Mouse (Mus musculus) hindbrain, embryonic 16.5 days (tissue): ENCODE results near the gene Pgs1. TPM values are rescaled to one million over a fixed set of nuclear protein-coding genes. Genes with fewer than 3 reads are reported as not detected.

ENCODE experiments used
- ATAC-seq: fragments of 200-750 bp; cut with Nextera tagmentation; 2 replicates; pipeline ENCODE4 v1.8.0; 2017; ENCODE audit warnings: moderate TSS enrichment, moderate library complexity
- H3K27ac ChIP-seq: fragments of 300-500 bp; sonication (generic); 2 replicates; pipeline ENCODE4 v1.5.1; 2014; ENCODE audit warnings: low read depth, mild to moderate bottlenecking, control low read depth, low read length, moderate library complexity
- H3K27me3 ChIP-seq: fragments of 300-500 bp; sonication (generic); replicated peaks from 2 replicates; pipeline ENCODE4 v1.6.1; 2014; ENCODE audit warnings: low read length; ENCODE audit not compliant: control insufficient read depth, insufficient read depth
- H3K36me3 ChIP-seq: fragments of 300-500 bp; sonication (generic); 2 replicates; pipeline ENCODE4 v1.6.1; 2014; ENCODE audit warnings: mild to moderate bottlenecking, low read length, moderate library complexity, mixed read lengths; ENCODE audit not compliant: control insufficient read depth, insufficient read depth
- H3K4me1 ChIP-seq: fragments of 300-500 bp; sonication (generic); 2 replicates; pipeline ENCODE4 v1.6.1; 2014; ENCODE audit warnings: low read depth, low read length; ENCODE audit not compliant: control insufficient read depth, insufficient read depth
- H3K4me2 ChIP-seq: fragments of 300-500 bp; sonication (generic); 2 replicates; pipeline ENCODE4 v1.6.1; 2014; ENCODE audit warnings: mild to moderate bottlenecking, low read length, control low read depth, moderate library complexity
- H3K4me3 ChIP-seq: fragments of 300-500 bp; sonication (generic); 2 replicates; pipeline ENCODE4 v1.5.1; 2014; ENCODE audit warnings: mild to moderate bottlenecking, low read length, control low read depth, moderate library complexity
- H3K9ac ChIP-seq: fragments of 300-500 bp; sonication (generic); 2 replicates; pipeline ENCODE4 v1.6.1; 2014; ENCODE audit warnings: low read depth, mild to moderate bottlenecking, control low read depth, low read length, moderate library complexity
- H3K9me3 ChIP-seq: fragments of 300-500 bp; sonication (generic); 2 replicates; pipeline ENCODE4 v1.6.1; 2014; ENCODE audit warnings: mild to moderate bottlenecking, low read length, moderate library complexity; ENCODE audit not compliant: control insufficient read depth
- WGBS: fragments of 180-500 bp; shearing (Covaris S2); extraction: QIAGEN DNeasy Blood & Tissue Kit; methylation state at CpG from one replicate; pipeline ENCODE4 v1.1.7; 2014; 5-methylcytosine and 5-hydroxymethylcytosine counted together
- polyA plus RNA-seq: library from polyadenylated mRNA; unstranded; fragments of >200 nt; fragmentation: Nextera tagmentation; extraction: Ambion mirVana; gene quantifications from 2 replicates; pipeline ENCODE4 v1.2.1, GENCODE M21; 2015

The Pgs1 gene
- polyA plus RNA-seq, 1 experiment from 2014 or later, result 68.4 TPM

DNA sequence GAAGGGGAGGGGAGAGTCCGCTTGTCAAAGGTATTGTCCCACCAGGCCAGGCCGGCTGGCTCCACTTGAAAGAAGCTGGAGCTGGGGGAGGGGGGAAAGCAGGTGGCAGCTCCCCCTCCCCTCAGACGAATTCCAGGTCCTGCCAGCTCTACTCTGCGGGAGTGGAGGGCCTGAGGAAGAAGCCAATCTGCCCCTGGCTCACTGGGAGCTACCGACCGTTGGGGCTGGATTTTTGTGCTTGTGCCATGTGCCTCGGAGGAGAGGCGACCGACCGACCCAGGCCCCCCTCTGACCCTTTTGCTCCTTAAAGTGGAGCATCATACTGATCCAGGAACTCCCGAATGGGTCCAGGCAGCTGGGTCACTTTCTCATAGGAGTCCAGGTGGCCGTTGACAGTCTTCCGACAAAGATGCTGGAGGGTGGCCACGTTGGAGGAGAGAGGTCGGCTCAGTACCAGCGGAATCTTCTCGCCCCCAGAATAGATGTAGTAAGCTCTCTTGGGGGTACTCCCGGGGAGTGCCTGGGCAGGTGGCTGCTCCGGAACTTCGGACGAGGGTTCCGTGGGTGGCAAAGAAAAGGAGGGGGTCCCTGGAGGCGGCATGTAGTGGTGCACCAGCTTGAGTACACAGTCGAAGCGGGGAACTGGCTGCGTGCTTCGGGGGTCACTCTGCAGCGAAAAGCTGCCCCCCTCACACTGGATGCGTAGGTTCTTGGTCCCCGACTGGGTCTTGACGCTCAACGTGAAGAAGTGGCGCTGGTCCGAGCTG, 18.7 kb upstream of the Pgs1 start:
- Histone ChIP-seq H3K27me3 (0 out of 2 replicates have a peak, but pooled peaks cover 2% of the 10 kb centered on the region), H3K4me3 (peak overlapping the region; percentile 52), H3K9ac (peak overlapping the region; percentile 71), H3K9me3 (no peaks in the 10 kb centered on the region), H3K27ac (peak overlapping the region; percentile 30; the same call in 1 of the 2 replicates), H3K36me3 (no peaks in the 10 kb centered on the region), H3K4me2 (peak overlapping the region; percentile 90), H3K4me1 (peaks cover 57% of the 10 kb centered on the region)
- ATAC-seq, result no peak
- WGBS, result 5% methylated on average over 34 of the region's 34 CpGs

DNA sequence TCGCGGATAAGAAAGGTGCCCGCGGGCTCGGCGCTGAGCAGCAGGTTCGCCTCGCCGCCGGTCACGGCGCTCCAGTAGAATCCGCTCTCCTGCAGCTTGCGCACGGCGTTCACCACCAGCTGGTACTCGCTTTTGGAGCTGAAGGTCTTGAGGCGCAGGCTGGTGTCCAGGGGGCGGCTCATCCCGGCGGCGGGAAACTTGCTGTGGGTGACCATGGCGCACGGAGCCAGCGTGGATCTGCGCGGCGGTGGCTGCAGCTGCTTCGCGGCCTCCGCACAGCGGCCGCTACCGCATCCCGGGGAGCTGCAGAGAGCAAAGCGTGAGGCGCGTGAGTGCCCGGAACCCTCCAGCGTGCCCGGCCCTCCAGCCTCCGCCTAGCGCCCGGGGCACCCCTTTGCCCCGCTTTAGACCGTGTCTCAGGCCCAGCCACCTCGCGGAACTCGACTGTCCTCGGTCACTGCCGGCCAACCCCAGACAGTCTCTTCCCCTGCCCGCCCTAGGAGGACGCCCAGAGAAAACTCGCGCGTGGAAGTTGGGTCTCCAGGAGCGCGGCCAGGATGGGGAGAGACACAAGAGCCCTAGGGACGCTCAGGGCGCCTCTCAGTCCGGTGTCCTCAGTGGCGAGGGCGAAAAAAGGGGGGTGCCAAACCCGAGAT, 17.9 kb upstream of the Pgs1 start:
- H3K4me3 ChIP-seq, result peak overlapping the region; percentile 52
- H3K9me3 ChIP-seq, result no peaks in the 10 kb centered on the region
- no peaks in the 10 kb centered on the region for H3K36me3 ChIP-seq
- WGBS, result under 1% methylated on average over 54 of the region's 64 CpGs
- H3K4me1 ChIP-seq, result peaks cover 50% of the 10 kb centered on the region
- H3K27me3 ChIP-seq, result peaks cover 7% of the 10 kb centered on the region; the same call in 1 of the 2 replicates
- peak overlapping the region; percentile 90 for H3K4me2 ChIP-seq
- H3K9ac ChIP-seq, result peak overlapping the region; percentile 71
- no peak for ATAC-seq
- peak overlapping the region; percentile 30; the same call in 1 of the 2 replicates for H3K27ac ChIP-seq

DNA sequence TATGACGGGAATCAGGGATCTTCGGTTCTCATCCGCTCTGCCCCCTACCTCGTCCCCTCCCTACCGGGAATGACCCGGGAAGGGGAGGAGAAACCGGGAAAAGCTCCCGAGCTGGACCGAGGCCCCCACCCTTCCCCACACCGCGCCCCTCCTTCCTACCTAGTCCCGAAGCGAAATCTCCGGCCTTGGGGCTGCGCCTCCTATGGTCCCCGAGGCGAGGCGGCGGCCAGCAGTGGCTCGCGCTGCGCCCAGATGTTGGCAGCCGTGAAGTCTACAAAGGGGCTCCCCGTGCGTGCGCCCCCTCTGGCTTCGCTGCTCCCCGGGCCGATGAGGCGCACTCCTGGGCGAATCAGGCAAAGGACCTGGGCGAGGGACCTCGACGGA, 17.4 kb upstream of the Pgs1 start:
- H3K4me1 ChIP-seq, result peaks cover 47% of the 10 kb centered on the region
- no peaks in the 10 kb centered on the region for H3K9me3 ChIP-seq
- peak overlapping the region; percentile 52 for H3K4me3 ChIP-seq
- H3K27ac ChIP-seq, result peak overlapping the region; percentile 74
- no peaks in the 10 kb centered on the region for H3K36me3 ChIP-seq
- ATAC-seq, result peak; percentile 26; the same call in 1 of the 2 replicates
- 0% methylated on average over 34 of the region's 34 CpGs for WGBS
- H3K4me2 ChIP-seq, result peak overlapping the region; percentile 90
- peak overlapping the region; percentile 71 for H3K9ac ChIP-seq
- peaks cover 7% of the 10 kb centered on the region; the same call in 1 of the 2 replicates for H3K27me3 ChIP-seq

DNA sequence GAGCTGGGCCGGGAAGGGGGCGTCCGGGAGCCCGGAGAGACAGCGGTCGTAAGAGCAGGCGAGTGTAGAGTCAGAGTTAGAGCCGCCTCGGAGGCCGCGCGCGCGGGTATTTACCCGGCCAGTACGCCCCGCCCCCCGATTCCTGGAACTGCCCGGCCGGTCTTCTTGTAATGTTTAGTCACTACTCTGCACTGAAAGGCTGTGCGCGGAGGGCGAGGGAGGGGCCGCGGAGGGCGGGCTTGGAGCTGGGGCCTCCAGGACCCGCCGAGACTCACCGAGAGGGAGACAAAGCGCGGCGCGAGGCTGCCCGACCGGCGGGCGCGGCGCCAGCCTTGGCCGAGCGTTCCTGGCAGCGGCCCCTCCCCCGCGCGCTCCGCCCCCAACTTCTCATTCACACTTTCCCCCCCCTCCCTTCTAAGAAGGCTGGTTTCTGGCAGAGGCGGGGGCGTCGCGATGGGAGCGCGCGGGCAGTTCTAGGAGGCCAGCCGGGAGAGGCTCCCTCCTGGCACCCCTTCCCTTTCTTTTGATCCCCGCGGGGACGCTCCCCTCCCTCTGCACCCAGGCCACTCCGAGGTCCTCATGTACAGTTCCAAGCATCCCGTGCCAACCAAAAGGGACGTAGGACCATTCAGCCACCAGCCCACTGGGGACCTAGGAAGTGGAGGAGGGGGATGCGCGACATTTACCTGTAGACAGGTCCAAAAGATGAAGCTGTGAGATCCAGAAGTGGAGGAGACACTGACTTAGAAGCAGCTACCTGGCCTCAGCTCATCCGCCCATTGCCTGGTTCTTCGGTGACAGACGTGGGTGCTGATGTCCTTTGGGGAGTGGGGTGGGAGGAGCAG, 16.8 kb upstream of the Pgs1 start:
- peak overlapping the region; percentile 74 for H3K27ac ChIP-seq
- peak overlapping the region; percentile 71 for H3K9ac ChIP-seq
- peak overlapping the region; percentile 90 for H3K4me2 ChIP-seq
- 1% methylated on average over 54 of the region's 65 CpGs for WGBS
- peak; percentile 91 for ATAC-seq
- H3K4me3 ChIP-seq, result peak overlapping the region; percentile 52
- no peaks in the 10 kb centered on the region for H3K36me3 ChIP-seq
- H3K4me1 ChIP-seq, result peaks cover 41% of the 10 kb centered on the region
- peaks cover 7% of the 10 kb centered on the region; the same call in 1 of the 2 replicates for H3K27me3 ChIP-seq
- no peaks in the 10 kb centered on the region for H3K9me3 ChIP-seq

DNA sequence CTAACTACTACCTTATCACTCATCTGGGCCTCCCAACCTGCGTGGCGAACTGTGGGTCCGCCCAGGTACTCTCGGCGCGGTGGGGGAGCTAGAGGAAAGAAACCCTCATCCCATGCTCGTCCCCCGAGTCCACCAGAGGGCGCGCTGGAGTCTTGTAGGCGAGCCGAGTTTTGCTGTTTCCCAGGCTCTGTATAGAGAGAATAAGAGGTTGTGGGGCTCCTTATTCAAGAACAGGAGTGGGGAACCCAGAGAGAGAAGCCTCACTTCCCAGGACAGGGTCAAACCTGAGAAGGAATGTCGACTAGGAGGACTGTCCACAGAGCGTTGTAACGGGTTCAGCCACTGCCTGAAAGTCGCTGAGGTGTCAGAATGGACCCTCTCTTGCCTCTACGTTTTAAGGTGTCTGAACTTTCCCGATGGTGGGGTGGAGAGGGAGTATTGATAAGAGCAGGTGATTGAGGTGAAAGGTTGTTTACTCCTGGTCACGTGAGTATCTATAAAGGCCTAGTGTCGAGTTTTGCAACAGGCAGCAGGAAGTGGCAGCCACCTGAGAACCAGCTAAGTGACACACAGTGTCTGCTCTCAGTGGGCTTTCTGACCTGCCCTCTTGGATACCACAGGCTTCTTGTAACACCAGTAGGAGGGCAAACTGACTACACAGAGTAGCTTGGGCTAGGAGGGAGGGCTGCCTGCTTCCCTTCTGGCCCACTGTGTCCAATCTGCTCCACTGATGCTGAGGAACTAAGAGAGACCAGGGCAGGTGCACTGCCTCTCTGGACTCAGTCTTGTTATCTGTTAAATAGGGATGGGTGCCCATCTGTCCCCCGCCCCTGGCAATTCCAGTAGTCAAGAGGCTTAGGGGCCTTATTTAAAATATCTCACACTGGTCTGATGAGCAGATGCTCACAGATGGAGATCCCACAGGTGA, 15.9 kb upstream of the Pgs1 start, which contains the start of gene Socs3:
Socs3 (minus strand) TSS at position 103 of the 928 bp plus-strand sequence.
- peaks cover 32% of the 10 kb centered on the region for H3K4me1 ChIP-seq
- H3K27me3 ChIP-seq, result peaks cover 7% of the 10 kb centered on the region; the same call in 1 of the 2 replicates
- H3K4me2 ChIP-seq, result peak within 1 kb of the TSS; percentile 90
- H3K4me3 ChIP-seq, result peak within 1 kb of the TSS; percentile 52
- 13% methylated on average over 21 of the region's 21 CpGs for WGBS
- H3K36me3 ChIP-seq, result no peaks in the 10 kb centered on the region
- ATAC-seq, result peak; percentile 25
- H3K9ac ChIP-seq, result peak within 1 kb of the TSS; percentile 71
- H3K27ac ChIP-seq, result peak within 1 kb of the TSS; percentile 74
- no peaks in the 10 kb centered on the region for H3K9me3 ChIP-seq

DNA sequence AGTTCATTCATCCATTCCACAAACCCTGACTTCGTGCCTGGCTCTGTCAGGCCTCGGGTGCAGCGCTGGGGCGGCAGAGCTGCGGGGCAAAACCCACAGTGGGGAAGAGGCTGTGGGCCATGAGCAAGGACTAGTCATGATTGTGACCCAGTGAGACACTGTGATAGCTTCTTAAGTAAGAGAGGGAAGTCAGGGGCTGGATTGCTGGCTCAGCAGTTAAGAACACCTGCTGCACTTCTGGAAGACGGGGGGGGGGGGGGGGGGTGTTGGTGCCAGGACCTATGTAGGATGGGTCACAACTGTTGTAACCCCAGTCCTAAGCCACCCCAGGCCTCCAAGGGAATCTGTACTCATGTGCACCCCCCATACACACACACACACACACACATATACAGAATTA, 15.0 kb upstream of the Pgs1 start:
- H3K4me1 ChIP-seq, result peaks cover 31% of the 10 kb centered on the region
- no peak for ATAC-seq

DNA sequence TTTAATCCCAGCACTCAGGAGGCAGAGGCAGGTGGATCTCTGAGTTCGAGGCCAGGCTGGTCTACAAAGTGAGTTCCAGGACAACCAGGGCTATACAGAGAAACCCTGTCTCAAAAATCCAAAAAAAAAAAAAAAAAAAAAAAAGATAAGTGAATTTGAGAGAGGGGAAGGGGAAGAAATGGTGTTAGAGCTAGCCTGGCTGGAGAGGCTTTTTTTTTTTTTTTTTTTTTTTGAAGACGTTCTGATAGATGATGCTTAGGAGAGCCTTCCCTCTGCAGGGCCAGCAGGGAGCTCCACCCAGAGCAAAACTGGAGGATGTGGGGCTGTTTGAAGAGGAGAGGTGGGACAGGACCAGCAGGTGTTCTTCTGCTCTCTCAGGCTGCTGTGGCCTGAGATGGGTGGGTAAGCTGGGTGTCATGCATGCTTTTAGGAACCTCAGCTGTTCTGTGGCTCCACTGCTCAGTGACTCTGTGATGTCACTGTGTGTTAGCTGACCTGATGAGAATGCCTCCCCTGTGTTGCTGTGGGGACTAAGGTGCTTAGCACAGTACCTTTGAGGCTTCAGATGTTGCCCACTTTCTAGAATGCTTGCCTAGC, 14.3 kb upstream of the Pgs1 start:
- WGBS, result 53% methylated on average over 2 of the region's 2 CpGs
- H3K27me3 ChIP-seq, result peaks cover 4% of the 10 kb centered on the region; the same call in 1 of the 2 replicates
- peaks cover 30% of the 10 kb centered on the region for H3K4me1 ChIP-seq
- no peaks in the 10 kb centered on the region for H3K36me3 ChIP-seq
- no peak for ATAC-seq
- H3K9me3 ChIP-seq, result no peaks in the 10 kb centered on the region
- no peak overlapping the region for H3K4me2 ChIP-seq
- no peak overlapping the region for H3K9ac ChIP-seq
- H3K27ac ChIP-seq, result no peak overlapping the region
- H3K4me3 ChIP-seq, result no peak overlapping the region

More for the DNA sequence above, 15.0 kb upstream of the Pgs1 start:
- H3K27ac ChIP-seq, result no peak overlapping the region
- no peak overlapping the region for H3K9ac ChIP-seq
- no peak overlapping the region for H3K4me3 ChIP-seq
- no peaks in the 10 kb centered on the region for H3K36me3 ChIP-seq
- no peaks in the 10 kb centered on the region for H3K9me3 ChIP-seq
- peaks cover 7% of the 10 kb centered on the region; the same call in 1 of the 2 replicates for H3K27me3 ChIP-seq
- H3K4me2 ChIP-seq, result no peak overlapping the region
- WGBS, result 55% methylated on average over 5 of the region's 6 CpGs
